Mouse (Mus musculus): ENCODE measurements at regions not wholly inside any gene's neighbourhood (a gene's known extent, or its start where the extent isn't known, plus 50 kb on each side); places are given as distances from the start of the nearest gene placed in this dataset.

DNA sequence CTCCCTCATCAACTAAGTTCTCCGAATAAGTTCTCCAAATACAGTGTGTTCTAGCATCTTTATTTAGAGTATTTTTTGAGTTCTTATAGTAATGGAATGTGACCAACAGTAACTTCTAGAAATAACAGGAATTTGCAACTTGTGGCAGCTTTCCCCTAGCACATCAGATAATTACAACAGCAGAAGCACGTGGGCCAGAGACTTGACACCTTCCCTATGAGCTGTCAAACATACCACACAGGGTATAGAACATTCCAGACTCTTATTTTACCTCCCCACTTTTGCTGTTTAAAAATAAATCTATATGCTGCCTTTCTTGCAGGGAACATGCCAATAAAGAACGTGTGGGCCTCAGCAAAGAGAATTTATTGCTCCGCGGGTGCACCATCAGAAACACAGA, 77.4 kb upstream of the Commd8 start:
- DNase-seq (ENCODE audit: low spot score in 2 of 2), result no peak

GRCm38 (mm10) chr5:72244134-72244533, 76.1 kb upstream of the Commd8 start:
- peak; percentile 43 to 78 for DNase-seq (ENCODE audit: low spot score in 2 of 2)

DNA sequence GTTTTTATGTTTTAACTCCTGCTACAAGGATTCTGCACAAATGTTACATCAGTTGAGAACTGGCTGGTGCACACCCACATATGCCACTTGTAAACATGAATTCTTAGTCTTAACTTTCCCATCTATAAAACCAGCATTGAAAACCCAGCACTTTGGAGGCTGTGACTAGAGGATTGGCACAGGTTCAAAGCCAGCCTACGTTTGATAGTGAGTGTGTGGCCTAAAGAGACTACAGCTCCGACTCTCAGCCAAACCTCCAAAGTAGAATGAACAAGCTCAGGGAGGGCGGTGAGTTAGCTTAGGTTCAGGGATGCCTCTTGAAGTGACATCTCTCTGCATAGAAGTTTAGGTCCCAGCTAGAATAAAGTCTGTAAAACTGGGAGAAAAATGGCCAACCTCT, 75.0 kb upstream of the Commd8 start:
- DNase-seq (ENCODE audit: low spot score in 2 of 2), result peak; percentile 28 to 55

DNA sequence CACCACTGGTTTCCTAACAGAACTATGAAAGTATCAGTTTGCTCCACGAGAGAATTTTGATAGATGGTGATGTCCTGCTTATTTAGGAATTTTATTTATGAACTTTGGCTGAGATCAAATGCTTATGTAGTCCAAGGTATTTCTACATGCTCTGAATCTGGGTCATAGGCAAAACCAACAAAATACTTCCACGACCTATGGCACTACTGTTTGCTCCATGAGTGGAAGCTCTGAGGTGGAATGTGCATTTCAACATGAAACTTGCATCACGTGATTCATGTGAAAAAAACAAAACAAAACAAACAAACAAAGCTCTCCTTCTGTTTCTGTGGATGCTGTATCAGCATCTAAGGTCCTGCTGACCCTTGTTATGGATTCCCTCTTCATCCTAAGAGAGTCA, 73.5 kb upstream of the Commd8 start:
- DNase-seq (ENCODE audit: low spot score in 2 of 2), result no peak

DNA sequence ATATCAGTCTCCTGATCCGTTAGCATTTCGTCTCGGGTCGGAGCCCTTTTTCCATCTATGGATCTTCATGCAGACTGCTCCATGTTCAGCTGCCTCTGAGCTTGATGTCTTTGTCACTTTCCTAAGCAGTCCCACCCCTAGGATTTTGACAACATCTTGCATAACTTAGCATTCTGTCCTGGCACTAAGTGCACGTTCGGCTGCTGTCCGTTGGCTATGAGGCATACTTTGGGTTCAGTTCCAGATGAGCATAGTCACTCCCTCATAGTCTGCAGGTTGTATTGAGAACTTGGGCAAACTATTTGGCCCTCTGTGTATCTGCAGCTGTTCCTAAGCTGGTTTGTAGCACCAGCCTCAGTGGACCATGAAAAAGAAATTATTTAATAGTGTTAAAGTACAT, 72.3 kb upstream of the Commd8 start:
- no peak for DNase-seq (ENCODE audit: low spot score in 2 of 2)

DNA sequence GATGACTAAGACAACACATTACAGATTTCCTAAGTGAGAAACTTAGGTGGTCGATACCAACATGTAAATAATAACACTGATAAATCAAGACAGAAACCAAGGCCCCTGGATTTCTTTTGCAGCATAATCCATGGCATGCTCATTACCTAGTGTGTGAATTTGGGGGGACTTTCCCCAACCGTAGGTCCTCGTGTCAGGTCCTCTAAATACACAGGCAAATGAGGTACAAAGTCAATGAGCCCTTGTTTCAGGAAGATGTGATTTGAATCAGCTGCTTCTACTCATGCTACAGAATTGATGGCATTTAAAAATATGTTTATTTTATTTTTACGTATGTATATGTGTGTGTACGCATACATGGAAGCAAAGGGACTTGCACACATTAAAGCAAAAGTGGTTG, 59.0 kb upstream of the Commd8 start:
- DNase-seq (ENCODE audit: low spot score in 2 of 2), result no peak

- no peak for DNase-seq (ENCODE audit: low spot score in 2 of 2)
Observed at GRCm38 (mm10) chr5:72225576-72226298, 57.7 kb upstream of the Commd8 start.

GRCm38 (mm10) chr5:72225056-72225455, 57.1 kb upstream of the Commd8 start:
- DNase-seq (ENCODE audit: low spot score in 2 of 2), result no peak

GRCm38 (mm10) chr5:72224551-72224966, 56.6 kb upstream of the Commd8 start:
- no peak for DNase-seq (ENCODE audit: low spot score in 2 of 2)

GRCm38 (mm10) chr5:72222902-72223301, 54.9 kb upstream of the Commd8 start:
- DNase-seq (ENCODE audit: low spot score in 2 of 2), result no peak

DNA sequence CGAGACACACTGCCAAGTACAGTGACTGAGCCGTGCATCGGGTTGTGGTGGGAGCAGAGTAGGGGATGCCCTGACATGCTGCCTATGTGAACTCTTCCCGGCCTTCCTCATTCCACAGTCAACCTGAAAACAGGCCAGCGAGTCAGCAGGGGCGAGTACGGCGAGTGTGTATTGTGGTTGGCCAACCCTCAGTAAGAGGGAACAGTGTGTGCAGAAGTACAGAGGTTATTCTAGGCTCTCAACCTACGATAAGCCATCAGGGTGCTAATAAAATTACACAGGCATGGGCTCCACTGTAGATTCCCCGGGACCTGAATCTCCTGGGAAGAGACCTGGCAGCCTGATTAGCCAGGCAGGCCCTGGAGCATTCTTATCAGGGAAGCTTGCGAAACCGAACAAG, 51.7 kb upstream of the Commd8 start:
- DNase-seq (ENCODE audit: low spot score in 2 of 2), result no peak

DNA sequence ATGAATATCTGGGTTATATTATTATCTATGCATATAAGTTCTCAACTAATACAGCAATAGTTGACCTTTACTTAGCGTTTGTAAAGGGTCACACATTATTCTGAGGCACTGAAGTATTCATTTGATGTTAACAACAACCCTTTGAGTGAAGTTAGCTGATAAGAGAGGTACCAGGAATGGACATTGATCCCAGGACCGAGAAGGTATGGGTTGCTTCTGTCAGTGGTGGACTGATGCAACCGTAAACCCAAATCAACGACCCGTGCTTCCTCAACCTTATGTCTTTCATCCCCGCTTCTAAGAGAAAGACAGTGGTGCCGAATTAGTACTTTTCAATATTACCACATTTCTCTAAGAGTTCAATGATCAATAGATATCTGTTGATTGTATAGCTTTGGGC, 51.3 kb upstream of the Commd8 start:
- DNase-seq (ENCODE audit: low spot score in 2 of 2), result no peak
